Mouse (Mus musculus) liver, embryonic 13.5 days (tissue): ENCODE data around the gene Hecw2. TPM values are rescaled to one million over a fixed set of nuclear protein-coding genes. Genes with fewer than 3 reads are reported as not detected.

Experiments
- ATAC-seq: fragments of 200-750 bp; cut with Nextera tagmentation; 2 replicates; pipeline ENCODE4 v1.8.0; 2017; ENCODE audit warnings: low read depth, mild to moderate bottlenecking, moderate number of reproducible peaks, moderate library complexity
- DNase-seq: peaks from one replicate; pipeline ENCODE4 v3.0.0; 2022
- H3K27ac ChIP-seq: fragments of 300-500 bp; sonication (generic); 2 replicates; pipeline ENCODE4 v1.5.1; 2015; ENCODE audit warnings: moderate library complexity, mild to moderate bottlenecking, inconsistent platforms
- H3K27me3 ChIP-seq: fragments of 300-500 bp; sonication (generic); 2 replicates; pipeline ENCODE4 v1.6.1; 2015; ENCODE audit warnings: mild to moderate bottlenecking, inconsistent platforms
- H3K36me3 ChIP-seq: fragments of 300-500 bp; sonication (generic); 2 replicates; pipeline ENCODE4 v1.6.1; 2015; ENCODE audit warnings: mild to moderate bottlenecking, inconsistent platforms
- H3K4me1 ChIP-seq: fragments of 300-500 bp; sonication (generic); replicated peaks from 2 replicates; pipeline ENCODE4 v1.6.1; 2015; ENCODE audit warnings: inconsistent platforms
- H3K4me2 ChIP-seq: fragments of 300-500 bp; sonication (generic); 2 replicates; pipeline ENCODE4 v1.6.1; 2015; ENCODE audit warnings: inconsistent platforms, mild to moderate bottlenecking, moderate library complexity
- H3K4me3 ChIP-seq: fragments of 300-500 bp; sonication (generic); replicated peaks from 2 replicates; pipeline ENCODE4 v1.5.1; 2015; ENCODE audit warnings: mild to moderate bottlenecking, inconsistent platforms
- H3K9ac ChIP-seq: fragments of 300-500 bp; sonication (generic); 2 replicates; pipeline ENCODE4 v1.6.1; 2015; ENCODE audit warnings: mild to moderate bottlenecking, inconsistent platforms
- H3K9me3 ChIP-seq: fragments of 300-500 bp; sonication (generic); replicated peaks from 2 replicates; pipeline ENCODE4 v1.6.1; 2016; ENCODE audit warnings: inconsistent platforms
- WGBS: fragments of 180-500 bp; shearing (Covaris S2); methylation state at CpG from one replicate; pipeline ENCODE4 v1.1.7; 2015; ENCODE audit not compliant: insufficient replicate concordance; 5-methylcytosine and 5-hydroxymethylcytosine counted together
- polyA plus RNA-seq: library from polyadenylated mRNA; unstranded; fragments of >200 nt; fragmentation: Nextera tagmentation; extraction: Ambion mirVana; gene quantifications from 2 replicates; pipeline ENCODE4 v1.2.1, GENCODE M21; 2015

The Hecw2 gene
- polyA plus RNA-seq, 1 experiment from 2014 or later: 0.45 TPM

DNA sequence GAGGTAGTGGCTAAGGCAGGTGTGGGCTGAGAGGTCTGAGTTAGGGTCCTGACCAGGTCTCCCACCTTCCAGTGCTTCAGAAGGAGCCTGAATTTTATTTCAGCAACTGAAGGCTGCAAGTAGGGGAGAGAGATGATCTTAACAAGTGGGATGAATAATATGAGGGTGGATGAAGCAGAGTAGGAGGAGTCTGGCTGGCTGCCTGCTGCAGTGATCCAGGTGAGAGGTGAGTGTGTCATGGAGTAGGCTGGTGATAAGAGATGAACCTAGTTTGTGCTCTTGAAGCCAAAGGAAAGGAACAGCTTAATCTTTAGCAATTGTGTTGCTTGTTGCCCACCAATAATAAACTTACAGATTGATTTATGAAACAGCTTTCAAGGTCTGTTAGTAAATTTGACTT is 373.0 kb downstream of the Hecw2 start:
- H3K4me2 ChIP-seq: no peak overlapping the region
- H3K36me3 ChIP-seq: no peaks in the 10 kb centered on the region
- no peak overlapping the region for H3K9ac ChIP-seq
- ATAC-seq: no peak
- H3K9me3 ChIP-seq: no peaks in the 10 kb centered on the region
- H3K27ac ChIP-seq: no peak overlapping the region
- no peak for DNase-seq
- no peak overlapping the region for H3K4me3 ChIP-seq
- no peaks in the 10 kb centered on the region for H3K4me1 ChIP-seq
- no peaks in the 10 kb centered on the region for H3K27me3 ChIP-seq

DNA sequence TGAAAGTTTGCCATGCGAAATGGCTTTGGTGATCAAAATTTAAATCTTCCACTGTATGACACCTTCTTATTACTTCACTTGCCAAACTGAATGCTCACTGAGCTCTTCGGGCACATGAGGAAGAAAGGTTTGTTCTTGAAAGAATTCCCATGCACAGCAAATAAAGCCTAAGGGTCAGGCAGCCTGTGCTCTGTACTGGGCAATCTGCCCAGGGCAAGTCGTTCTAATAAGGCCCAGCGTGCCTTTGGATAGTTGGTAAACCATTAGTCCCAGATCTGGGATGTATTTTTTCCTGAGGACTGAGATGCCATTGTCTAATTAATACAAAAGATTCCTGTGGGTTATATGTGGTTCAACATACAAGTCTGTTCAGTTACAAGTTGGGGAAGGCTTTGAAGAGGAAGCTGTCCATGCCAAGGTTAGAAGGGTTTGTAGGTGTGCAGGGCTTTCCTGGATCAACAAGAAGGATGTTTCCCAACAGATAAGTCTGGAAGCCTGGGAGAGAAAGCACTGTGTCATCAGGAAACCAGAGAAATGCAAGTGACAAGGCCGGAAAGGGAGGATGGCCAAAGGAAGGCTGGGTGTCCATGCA is 374.8 kb downstream of the Hecw2 start:
- no peak overlapping the region for H3K27ac ChIP-seq
- H3K9me3 ChIP-seq: no peaks in the 10 kb centered on the region
- DNase-seq: no peak
- no peaks in the 10 kb centered on the region for H3K36me3 ChIP-seq
- no peaks in the 10 kb centered on the region for H3K4me1 ChIP-seq
- WGBS: 64% methylated on average over 5 of the region's 5 CpGs
- no peak overlapping the region for H3K4me3 ChIP-seq
- no peak overlapping the region for H3K4me2 ChIP-seq
- H3K27me3 ChIP-seq: no peaks in the 10 kb centered on the region
- H3K9ac ChIP-seq: no peak overlapping the region
- ATAC-seq: no peak

DNA sequence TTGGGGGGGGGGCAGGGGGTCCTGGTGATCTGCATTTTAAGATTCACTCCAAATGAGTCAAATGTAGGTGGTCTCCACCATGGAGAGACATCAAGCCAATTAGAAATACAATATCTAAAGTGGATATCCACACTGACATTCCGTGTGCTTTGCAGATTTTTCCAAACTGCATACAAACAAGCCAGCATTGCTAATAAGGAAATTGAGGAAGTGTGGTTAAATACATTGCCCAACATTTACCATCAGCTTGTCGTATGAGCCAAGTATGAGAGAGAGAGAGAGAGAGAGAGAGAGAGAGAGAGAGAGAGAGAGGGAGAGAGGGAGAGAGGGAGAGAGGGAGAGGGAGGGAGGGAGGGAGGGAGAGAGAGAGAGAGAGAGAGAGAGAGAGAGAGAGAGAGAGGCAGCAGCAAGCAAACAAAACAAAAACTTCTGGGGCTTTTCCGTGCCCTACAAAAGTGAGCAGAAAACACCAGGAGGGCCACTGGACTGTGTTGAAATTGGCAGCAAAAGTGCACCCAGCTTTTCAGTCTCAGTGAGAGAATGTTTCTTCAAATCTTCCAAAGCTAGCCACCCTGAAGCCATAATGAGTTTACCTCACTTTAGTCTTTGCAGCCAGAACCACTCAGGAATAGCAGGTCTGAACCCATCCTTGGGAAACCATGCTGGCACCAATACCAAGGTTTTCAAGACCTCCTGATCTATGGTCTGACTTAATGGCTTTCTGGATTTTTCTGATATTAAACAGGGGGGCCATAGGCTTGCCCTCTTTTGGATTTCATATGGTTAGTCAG is 376.7 kb downstream of the Hecw2 start:
- Histone ChIP-seq H3K4me2 (no peak overlapping the region), H3K27me3 (no peaks in the 10 kb centered on the region), H3K9me3 (no peaks in the 10 kb centered on the region), H3K36me3 (no peaks in the 10 kb centered on the region), H3K4me3 (no peak overlapping the region), H3K9ac (no peak overlapping the region), H3K27ac (no peak overlapping the region), H3K4me1 (no peaks in the 10 kb centered on the region)
- WGBS: 30% methylated on average over 3 of the region's 3 CpGs
- DNase-seq (no peak), ATAC-seq (no peak)

DNA sequence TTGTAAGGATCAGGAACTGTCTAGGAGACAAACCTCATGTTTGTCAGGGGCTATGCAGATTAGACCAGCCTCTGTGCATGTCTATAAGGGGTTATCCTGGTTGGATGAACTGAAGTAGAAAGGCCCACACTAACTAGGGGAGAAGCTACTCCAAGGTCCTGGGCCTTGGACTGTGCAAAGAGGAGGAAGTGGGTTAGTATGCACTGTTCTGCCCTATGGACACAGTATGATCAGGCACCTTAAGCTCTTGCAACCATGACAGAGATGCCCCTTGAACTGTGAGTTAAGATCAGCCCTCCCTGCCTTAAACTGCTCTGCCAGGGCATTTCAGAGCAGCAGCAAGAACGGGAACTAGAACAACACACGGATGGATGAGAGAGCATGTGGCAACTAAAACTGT is 378.6 kb downstream of the Hecw2 start:
- Histone ChIP-seq H3K9ac (no peak overlapping the region), H3K27ac (no peak overlapping the region), H3K36me3 (no peaks in the 10 kb centered on the region), H3K9me3 (no peaks in the 10 kb centered on the region), H3K27me3 (no peaks in the 10 kb centered on the region), H3K4me2 (no peak overlapping the region), H3K4me1 (no peaks in the 10 kb centered on the region), H3K4me3 (no peak overlapping the region)
- WGBS: 52% methylated on average over 2 of the region's 2 CpGs
- ATAC-seq (no peak), DNase-seq (no peak)

DNA sequence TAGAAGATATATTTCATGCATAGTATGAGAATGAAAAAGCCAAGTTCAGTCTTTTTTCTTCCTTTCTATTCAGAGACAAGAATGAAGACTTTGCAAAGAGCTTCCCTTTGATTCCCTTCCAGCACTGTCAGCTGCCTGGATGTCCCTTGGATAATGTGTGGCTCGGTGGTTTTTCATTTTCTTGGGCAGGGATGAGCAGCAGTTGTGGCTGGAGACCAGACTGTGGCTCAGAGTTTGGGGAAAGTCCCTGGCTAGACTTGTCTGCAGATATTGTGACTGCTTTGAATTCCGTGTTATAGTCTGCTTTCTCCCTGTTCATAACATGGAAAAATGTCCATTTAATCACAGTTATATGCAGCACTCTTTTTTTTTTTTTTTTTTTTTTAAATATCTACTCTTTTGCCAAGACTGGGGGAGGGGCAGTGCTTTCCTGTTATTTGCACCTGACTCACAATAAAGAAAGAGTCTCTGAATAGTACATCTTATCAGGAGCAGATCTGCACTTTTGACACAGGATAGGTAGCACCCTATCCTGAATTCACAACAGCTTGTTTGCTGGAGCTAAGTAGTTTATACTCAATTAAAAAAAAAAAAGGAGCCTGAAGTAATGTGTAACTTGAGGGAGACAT is 380.8 kb downstream of the Hecw2 start:
- no peak for DNase-seq
- WGBS: 46% methylated on average over 2 of the region's 2 CpGs
- no peak overlapping the region for H3K4me2 ChIP-seq
- no peaks in the 10 kb centered on the region for H3K27me3 ChIP-seq
- H3K4me1 ChIP-seq: no peaks in the 10 kb centered on the region
- H3K36me3 ChIP-seq: no peaks in the 10 kb centered on the region
- H3K9me3 ChIP-seq: no peaks in the 10 kb centered on the region
- no peak for ATAC-seq
- H3K9ac ChIP-seq: no peak overlapping the region
- H3K27ac ChIP-seq: no peak overlapping the region
- H3K4me3 ChIP-seq: no peak overlapping the region

DNA sequence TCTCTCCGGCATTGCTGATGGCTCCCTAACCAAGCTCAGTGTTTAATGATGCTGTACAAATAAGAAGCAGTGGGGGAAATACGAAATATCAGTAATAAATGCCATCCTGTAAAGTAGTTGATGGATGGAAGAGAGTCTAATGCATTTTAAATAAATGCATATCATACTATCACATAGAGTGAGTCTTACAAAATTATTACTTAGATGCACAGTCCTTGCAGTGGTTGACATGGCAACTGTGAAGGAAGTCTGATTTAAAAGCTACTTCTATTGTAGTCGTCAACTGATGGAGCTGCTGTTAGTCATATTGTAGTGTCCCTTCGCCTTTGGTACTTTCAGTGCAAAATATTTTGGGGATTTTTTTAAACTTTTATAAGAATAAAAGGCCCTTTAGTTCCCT is 383.0 kb downstream of the Hecw2 start:
- Histone ChIP-seq H3K4me2 (no peak overlapping the region), H3K27ac (no peak overlapping the region), H3K9ac (no peak overlapping the region), H3K27me3 (no peaks in the 10 kb centered on the region), H3K9me3 (no peaks in the 10 kb centered on the region), H3K36me3 (no peaks in the 10 kb centered on the region), H3K4me3 (no peak overlapping the region), H3K4me1 (no peaks in the 10 kb centered on the region)
- ATAC-seq: no peak
- DNase-seq: no peak
- WGBS: 66% methylated on average over 4 of the region's 4 CpGs

DNA sequence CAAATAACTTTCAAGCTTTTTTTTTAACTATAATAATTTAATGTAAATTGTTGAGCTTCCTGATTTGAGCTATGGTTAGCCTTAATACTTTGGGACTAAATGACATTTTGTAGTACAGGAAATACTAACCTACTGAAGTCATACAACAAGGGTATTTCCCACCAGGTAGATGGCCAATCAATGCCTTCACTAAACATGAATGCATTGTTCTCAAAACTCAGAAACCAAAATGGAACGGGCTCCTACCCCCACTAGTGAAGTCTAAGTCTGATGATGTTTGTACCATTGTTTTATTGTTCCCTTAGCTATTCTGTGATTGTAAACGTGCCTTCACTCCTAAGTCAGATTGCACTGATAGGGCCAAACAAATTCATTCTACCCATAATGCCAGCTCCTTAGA is 386.7 kb downstream of the Hecw2 start:
- Histone ChIP-seq H3K27me3 (no peaks in the 10 kb centered on the region), H3K9me3 (no peaks in the 10 kb centered on the region), H3K4me3 (no peak overlapping the region), H3K4me2 (no peak overlapping the region), H3K27ac (no peak overlapping the region), H3K9ac (no peak overlapping the region), H3K4me1 (no peaks in the 10 kb centered on the region), H3K36me3 (no peaks in the 10 kb centered on the region)
- no peak for ATAC-seq
- DNase-seq: no peak
- 47% methylated on average over 2 of the region's 2 CpGs for WGBS

DNA sequence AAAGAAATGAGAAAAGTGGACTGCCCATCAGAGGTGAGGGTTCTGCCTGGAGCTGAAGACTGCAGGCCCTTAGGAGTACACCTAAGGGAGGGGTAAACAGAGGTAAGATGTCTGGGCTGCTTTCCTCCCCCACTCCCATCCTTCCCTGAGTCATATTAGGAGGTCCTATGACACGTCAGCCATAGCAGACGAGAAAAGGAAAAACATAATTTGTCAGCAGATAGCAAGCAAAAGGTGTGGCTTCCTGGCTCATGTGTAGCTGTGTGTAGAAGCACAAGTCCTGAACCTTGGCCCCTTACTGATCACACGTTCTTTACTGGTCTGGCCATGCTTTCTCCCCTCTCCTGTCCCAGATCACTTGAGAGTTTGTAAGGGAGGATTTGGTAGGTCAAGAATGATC is 397.2 kb downstream of the Hecw2 start:
- ATAC-seq (no peak), DNase-seq (no peak)
- WGBS: 34% methylated on average over 3 of the region's 3 CpGs
- H3K9ac ChIP-seq: no peak overlapping the region
- no peak overlapping the region for H3K4me3 ChIP-seq
- no peaks in the 10 kb centered on the region for H3K27me3 ChIP-seq
- no peak overlapping the region for H3K27ac ChIP-seq
- H3K36me3 ChIP-seq: no peaks in the 10 kb centered on the region
- H3K4me1 ChIP-seq: no peaks in the 10 kb centered on the region
- H3K4me2 ChIP-seq: no peak overlapping the region
- H3K9me3 ChIP-seq: no peaks in the 10 kb centered on the region

DNA sequence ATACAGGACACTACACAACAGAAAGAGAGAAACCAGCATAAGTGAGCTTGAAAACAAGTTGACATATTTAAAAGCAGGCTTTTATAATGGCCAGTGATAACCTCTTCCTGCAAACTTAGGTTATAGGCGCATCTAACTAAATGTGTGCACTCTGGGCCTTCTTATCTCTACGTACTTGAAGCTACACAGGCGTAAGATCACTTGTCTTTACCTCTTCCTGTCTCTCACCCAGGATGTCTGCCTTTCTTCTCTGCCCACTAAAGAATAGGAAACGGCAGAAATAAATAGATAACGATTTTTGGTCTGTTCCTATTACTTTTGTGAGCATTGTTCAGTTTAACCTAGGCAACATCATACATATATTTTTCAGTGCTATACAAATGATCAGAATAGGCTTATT is 397.9 kb downstream of the Hecw2 start:
- Histone ChIP-seq H3K27ac (no peak overlapping the region), H3K9ac (no peak overlapping the region), H3K36me3 (no peaks in the 10 kb centered on the region), H3K4me3 (no peak overlapping the region), H3K4me1 (no peaks in the 10 kb centered on the region), H3K4me2 (no peak overlapping the region), H3K9me3 (no peaks in the 10 kb centered on the region), H3K27me3 (no peaks in the 10 kb centered on the region)
- ATAC-seq: no peak
- WGBS: 14% methylated on average over 5 of the region's 5 CpGs
- DNase-seq: no peak

DNA sequence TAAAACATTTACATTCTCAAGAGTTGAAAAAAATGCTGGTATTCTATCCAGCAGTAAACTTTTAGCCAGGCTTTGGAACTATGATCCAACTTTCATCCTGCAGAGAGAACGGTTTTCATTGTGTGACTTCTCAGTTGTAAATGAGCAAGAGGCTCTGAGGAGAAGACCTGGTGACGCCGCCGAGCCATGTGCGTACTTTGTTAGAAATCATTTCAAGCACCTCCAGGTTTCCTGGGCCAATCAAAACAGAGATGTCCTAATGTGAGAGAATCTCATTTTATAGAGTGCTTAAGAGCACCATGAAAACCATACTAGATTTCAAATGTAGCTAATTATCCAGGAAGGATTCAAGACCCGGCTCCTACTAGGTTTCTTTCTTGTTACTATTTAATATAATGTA is 398.7 kb downstream of the Hecw2 start:
- Histone ChIP-seq H3K27ac (no peak overlapping the region), H3K9me3 (no peaks in the 10 kb centered on the region), H3K4me2 (no peak overlapping the region), H3K4me1 (no peaks in the 10 kb centered on the region), H3K4me3 (no peak overlapping the region), H3K9ac (no peak overlapping the region), H3K27me3 (no peaks in the 10 kb centered on the region), H3K36me3 (no peaks in the 10 kb centered on the region)
- WGBS: 74% methylated on average over 6 of the region's 6 CpGs
- DNase-seq (no peak), ATAC-seq (no peak)

DNA sequence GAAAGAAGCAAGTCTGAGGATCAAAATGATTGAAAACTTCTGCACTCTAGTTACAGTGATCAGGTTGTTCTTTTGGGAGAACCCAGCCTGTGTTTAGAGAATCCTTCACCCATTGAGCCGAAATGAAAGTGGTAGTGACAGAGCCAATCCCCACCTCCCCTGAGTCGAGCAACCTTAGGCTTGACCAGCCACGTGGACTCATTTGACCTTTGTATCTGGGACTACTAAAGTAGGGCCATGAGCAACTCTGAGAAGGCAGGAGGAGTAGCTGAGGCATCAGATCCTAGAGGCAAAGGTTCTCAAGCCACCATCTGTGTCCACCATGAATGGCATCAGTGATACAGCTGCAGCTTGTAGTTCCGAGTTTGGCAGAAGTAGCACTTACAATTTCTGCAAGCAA is 399.4 kb downstream of the Hecw2 start:
- Histone ChIP-seq H3K36me3 (no peaks in the 10 kb centered on the region), H3K4me3 (no peak overlapping the region), H3K9me3 (no peaks in the 10 kb centered on the region), H3K27me3 (no peaks in the 10 kb centered on the region), H3K4me1 (no peaks in the 10 kb centered on the region), H3K27ac (no peak overlapping the region), H3K9ac (no peak overlapping the region), H3K4me2 (no peak overlapping the region)
- DNase-seq: no peak
- no peak for ATAC-seq
- 68% methylated on average over 4 of the region's 4 CpGs for WGBS

DNA sequence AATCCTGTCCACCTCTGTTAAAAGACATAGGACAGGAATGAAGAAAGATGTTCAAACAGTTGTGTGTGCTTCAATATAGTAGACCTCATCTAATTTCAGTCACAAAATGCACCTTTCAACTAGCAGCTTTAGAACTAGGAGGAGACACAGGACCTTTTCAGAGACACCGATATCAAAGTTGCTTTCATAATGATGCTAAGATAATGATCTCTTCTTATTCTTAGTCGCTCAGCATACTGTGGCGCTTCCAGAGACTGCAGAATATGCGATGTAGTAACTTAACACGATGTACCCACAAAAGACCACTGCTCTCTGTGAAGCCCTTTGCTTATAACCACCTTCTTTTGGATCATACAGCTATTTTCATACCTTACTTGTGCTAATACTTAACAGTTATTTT is 399.9 kb downstream of the Hecw2 start:
- Histone ChIP-seq H3K27ac (no peak overlapping the region), H3K27me3 (no peaks in the 10 kb centered on the region), H3K9me3 (no peaks in the 10 kb centered on the region), H3K4me1 (no peaks in the 10 kb centered on the region), H3K9ac (no peak overlapping the region), H3K4me3 (no peak overlapping the region), H3K36me3 (no peaks in the 10 kb centered on the region), H3K4me2 (no peak overlapping the region)
- 86% methylated on average over 5 of the region's 5 CpGs for WGBS
- DNase-seq (no peak), ATAC-seq (no peak)
